Mouse (Mus musculus) frontal cortex, adult (tissue): ENCODE results near the gene Relb.

Experiments
- ATAC-seq: cut with Nextera tagmentation; 2 replicates; pipeline ENCODE4 v1.9.2; 2017; ENCODE audit warnings: mild to moderate bottlenecking, moderate library complexity, mixed read lengths; ENCODE audit not compliant: low TSS enrichment

Relb gene

GRCm38 (mm10) chr7:19629361-19629734, at the start of gene Relb:
TSS of gene Relb (minus strand) at chr7:19629438.
- ATAC-seq: peak; percentile 8

GRCm38 (mm10) chr7:19678901-19679300, 49.7 kb upstream of the Relb start:
- no peak for ATAC-seq

GRCm38 (mm10) chr7:19677872-19678271, 48.6 kb upstream of the Relb start, which contains the start of gene Apoc2:
TSS of gene Apoc2 (minus strand) at chr7:19677941.
- no peak for ATAC-seq

- ATAC-seq: no peak
Measured at GRCm38 (mm10) chr7:19676662-19677061, 47.4 kb upstream of the Relb start.

GRCm38 (mm10) chr7:19675824-19676223, 46.6 kb upstream of the Relb start:
- no peak for ATAC-seq

- ATAC-seq: no peak
Measured at GRCm38 (mm10) chr7:19673083-19673699, 44.0 kb upstream of the Relb start.

GRCm38 (mm10) chr7:19671511-19671910, 42.3 kb upstream of the Relb start:
- ATAC-seq: no peak

GRCm38 (mm10) chr7:19668947-19669721, 39.9 kb upstream of the Relb start:
- peak; percentile 87 for ATAC-seq

GRCm38 (mm10) chr7:19667434-19667833, 38.2 kb upstream of the Relb start:
- no peak for ATAC-seq

GRCm38 (mm10) chr7:19666750-19667149, 37.5 kb upstream of the Relb start:
- no peak for ATAC-seq

- peak; percentile 46 for ATAC-seq
Measured at GRCm38 (mm10) chr7:19664955-19665841, 36.0 kb upstream of the Relb start, which contains the start of gene Clptm1. TSS of gene Clptm1 (minus strand) at chr7:19665033.

GRCm38 (mm10) chr7:19664455-19664954, 35.3 kb upstream of the Relb start:
- peak; percentile 17 for ATAC-seq

GRCm38 (mm10) chr7:19663940-19664339, 34.7 kb upstream of the Relb start:
- no peak for ATAC-seq

- ATAC-seq: no peak
Measured at GRCm38 (mm10) chr7:19652614-19653013, 23.4 kb upstream of the Relb start.

GRCm38 (mm10) chr7:19651063-19651786, 22.0 kb upstream of the Relb start:
- ATAC-seq: no peak

- peak; percentile 90 for ATAC-seq
Measured at GRCm38 (mm10) chr7:19641223-19641622, 12.0 kb upstream of the Relb start.

GRCm38 (mm10) chr7:19635074-19635827, 6.0 kb upstream of the Relb start:
- ATAC-seq: no peak

GRCm38 (mm10) chr7:19634591-19634990, 5.4 kb upstream of the Relb start:
- no peak for ATAC-seq

- ATAC-seq: no peak
Measured at GRCm38 (mm10) chr7:19633855-19634254, 4.6 kb upstream of the Relb start.

GRCm38 (mm10) chr7:19633197-19633596, 4.0 kb upstream of the Relb start:
- ATAC-seq: no peak

- no peak for ATAC-seq
Measured at GRCm38 (mm10) chr7:19632720-19633119, 3.5 kb upstream of the Relb start.
